Mouse (Mus musculus) neural tube, embryonic 15.5 days (tissue): ENCODE measurements at regions not wholly inside any gene's neighbourhood (a gene's known extent, or its start where the extent isn't known, plus 50 kb on each side); places are given as distances from the start of the nearest gene placed in this dataset.
A peak's percentile ranks its signal among the peaks of the same experiment; 100 is the strongest.

Experiments
- ATAC-seq: fragments of 200-750 bp; cut with Nextera tagmentation; 2 replicates; pipeline ENCODE4 v1.8.0; 2017; ENCODE audit warnings: mild to moderate bottlenecking, moderate TSS enrichment, moderate library complexity; ENCODE audit not compliant: low FRiP score
- H3K27ac ChIP-seq: fragments of 300-500 bp; sonication (generic); replicated peaks from 2 replicates; pipeline ENCODE4 v1.5.1; 2015; ENCODE audit warnings: mild to moderate bottlenecking, inconsistent platforms
- H3K27me3 ChIP-seq: fragments of 300-500 bp; sonication (generic); replicated peaks from 2 replicates; pipeline ENCODE4 v1.6.1; 2015; ENCODE audit warnings: inconsistent platforms
- H3K36me3 ChIP-seq: fragments of 300-500 bp; sonication (generic); 2 replicates; pipeline ENCODE4 v1.6.1; 2015; ENCODE audit warnings: inconsistent platforms
- H3K4me1 ChIP-seq: fragments of 300-500 bp; sonication (generic); 2 replicates; pipeline ENCODE4 v1.6.1; 2015; ENCODE audit warnings: inconsistent platforms
- H3K4me2 ChIP-seq: fragments of 300-500 bp; sonication (generic); 2 replicates; pipeline ENCODE4 v1.6.1; 2015; ENCODE audit warnings: inconsistent platforms, mild to moderate bottlenecking, moderate library complexity
- H3K4me3 ChIP-seq: fragments of 300-500 bp; sonication (generic); replicated peaks from 2 replicates; pipeline ENCODE4 v1.5.1; 2015; ENCODE audit warnings: mild to moderate bottlenecking, inconsistent platforms
- H3K9ac ChIP-seq: fragments of 300-500 bp; sonication (generic); replicated peaks from 2 replicates; pipeline ENCODE4 v1.6.1; 2015; ENCODE audit warnings: mild to moderate bottlenecking, inconsistent platforms
- H3K9me3 ChIP-seq: fragments of 300-500 bp; sonication (generic); replicated peaks from 2 replicates; pipeline ENCODE4 v1.6.1; 2016; ENCODE audit warnings: inconsistent platforms
- WGBS: fragments of 180-500 bp; shearing (Covaris S2); methylation state at CpG from one replicate; pipeline ENCODE4 v1.1.7; 2015; ENCODE audit warnings: mixed read lengths; 5-methylcytosine and 5-hydroxymethylcytosine counted together

GRCm38 (mm10) chr7:89035138-89035996, 368.7 kb downstream of the Tmem135 start:
- no peaks in the 10 kb centered on the region for H3K9me3 ChIP-seq
- 41% methylated on average over 2 of the region's 2 CpGs for WGBS
- no peak; the same call in 1 of the 2 replicates for ATAC-seq
- H3K36me3 ChIP-seq = no peaks in the 10 kb centered on the region
- no peak overlapping the region for H3K9ac ChIP-seq
- H3K4me2 ChIP-seq = no peak overlapping the region
- H3K27ac ChIP-seq = no peak overlapping the region
- H3K27me3 ChIP-seq = no peaks in the 10 kb centered on the region
- 0 out of 2 replicates have a peak, but pooled peaks cover 5% of the 10 kb centered on the region for H3K4me1 ChIP-seq
- no peak overlapping the region for H3K4me3 ChIP-seq

- H3K4me2 ChIP-seq = no peak overlapping the region
- 84% methylated on average over 3 of the region's 3 CpGs for WGBS
- no peak for ATAC-seq
These were observed 380.6 kb downstream of the Tmem135 start for GRCm38 (mm10) chr7:89023230-89024030.

GRCm38 (mm10) chr7:88998815-88999392, 405.1 kb downstream of the Tmem135 start:
- Histone ChIP-seq H3K4me3 (no peak overlapping the region), H3K27me3 (no peaks in the 10 kb centered on the region), H3K27ac (0 out of 2 replicates have a peak overlapping the region, but pooled peaks have one; percentile 13), H3K9me3 (no peaks in the 10 kb centered on the region), H3K4me2 (no peak overlapping the region), H3K36me3 (no peaks in the 10 kb centered on the region), H3K9ac (no peak overlapping the region), H3K4me1 (no peaks in the 10 kb centered on the region)
- 52% methylated on average over 4 of the region's 4 CpGs for WGBS
- ATAC-seq = peak; percentile 96

More at GRCm38 (mm10) chr7:89023230-89024030, 380.6 kb downstream of the Tmem135 start:
- Histone ChIP-seq H3K4me3 (no peak overlapping the region), H3K27me3 (no peaks in the 10 kb centered on the region), H3K9me3 (no peaks in the 10 kb centered on the region), H3K4me1 (no peaks in the 10 kb centered on the region), H3K36me3 (no peaks in the 10 kb centered on the region), H3K9ac (no peak overlapping the region), H3K27ac (no peak overlapping the region)

GRCm38 (mm10) chr7:88997815-88998477, 406.1 kb downstream of the Tmem135 start:
- H3K27ac ChIP-seq = no peak overlapping the region
- no peak overlapping the region for H3K9ac ChIP-seq
- H3K4me3 ChIP-seq = no peak overlapping the region
- WGBS = 84% methylated on average over 3 of the region's 3 CpGs
- no peaks in the 10 kb centered on the region for H3K9me3 ChIP-seq
- ATAC-seq = no peak
- no peaks in the 10 kb centered on the region for H3K36me3 ChIP-seq
- no peaks in the 10 kb centered on the region for H3K27me3 ChIP-seq
- H3K4me1 ChIP-seq = no peaks in the 10 kb centered on the region
- H3K4me2 ChIP-seq = no peak overlapping the region

GRCm38 (mm10) chr7:88974436-88974835, 429.6 kb downstream of the Tmem135 start:
- no peak overlapping the region for H3K4me2 ChIP-seq
- no peaks in the 10 kb centered on the region for H3K4me1 ChIP-seq
- H3K27me3 ChIP-seq = no peaks in the 10 kb centered on the region
- no peak for ATAC-seq
- H3K27ac ChIP-seq = no peak overlapping the region
- H3K4me3 ChIP-seq = no peak overlapping the region
- 22% methylated on average over 4 of the region's 4 CpGs for WGBS
- H3K9ac ChIP-seq = no peak overlapping the region
- H3K9me3 ChIP-seq = no peaks in the 10 kb centered on the region
- no peaks in the 10 kb centered on the region for H3K36me3 ChIP-seq

GRCm38 (mm10) chr7:88960841-88961240, 443.2 kb downstream of the Tmem135 start:
- Histone ChIP-seq H3K4me2 (no peak overlapping the region), H3K4me1 (no peaks in the 10 kb centered on the region), H3K36me3 (no peaks in the 10 kb centered on the region), H3K4me3 (no peak overlapping the region), H3K9me3 (no peaks in the 10 kb centered on the region), H3K27me3 (no peaks in the 10 kb centered on the region), H3K9ac (no peak overlapping the region), H3K27ac (no peak overlapping the region)
- no peak for ATAC-seq

GRCm38 (mm10) chr7:88960190-88960589, 443.8 kb downstream of the Tmem135 start:
- Histone ChIP-seq H3K27ac (no peak overlapping the region), H3K36me3 (no peaks in the 10 kb centered on the region), H3K9ac (no peak overlapping the region), H3K4me2 (no peak overlapping the region), H3K4me1 (no peaks in the 10 kb centered on the region), H3K4me3 (no peak overlapping the region), H3K9me3 (no peaks in the 10 kb centered on the region), H3K27me3 (no peaks in the 10 kb centered on the region)
- WGBS = 83% methylated on average over 4 of the region's 4 CpGs
- ATAC-seq = no peak

GRCm38 (mm10) chr7:88959332-88960124, 444.5 kb downstream of the Tmem135 start:
- Histone ChIP-seq H3K4me1 (no peaks in the 10 kb centered on the region), H3K4me3 (no peak overlapping the region), H3K4me2 (no peak overlapping the region), H3K9ac (no peak overlapping the region), H3K27ac (no peak overlapping the region), H3K36me3 (no peaks in the 10 kb centered on the region), H3K9me3 (no peaks in the 10 kb centered on the region), H3K27me3 (no peaks in the 10 kb centered on the region)
- 75% methylated on average over 6 of the region's 6 CpGs for WGBS
- ATAC-seq = no peak

- no peak overlapping the region for H3K9ac ChIP-seq
These were observed 449.0 kb downstream of the Tmem135 start for GRCm38 (mm10) chr7:88954978-88955377.

GRCm38 (mm10) chr7:88945338-88945737, 458.7 kb downstream of the Tmem135 start:
- Histone ChIP-seq H3K9me3 (no peaks in the 10 kb centered on the region), H3K36me3 (no peaks in the 10 kb centered on the region), H3K27ac (no peak overlapping the region), H3K27me3 (no peaks in the 10 kb centered on the region), H3K4me1 (peaks cover 7% of the 10 kb centered on the region; the same call in 1 of the 2 replicates), H3K9ac (no peak overlapping the region), H3K4me2 (no peak overlapping the region), H3K4me3 (no peak overlapping the region)
- no peak for ATAC-seq

More at GRCm38 (mm10) chr7:88954978-88955377, 449.0 kb downstream of the Tmem135 start:
- Histone ChIP-seq H3K4me3 (no peak overlapping the region), H3K27me3 (no peaks in the 10 kb centered on the region), H3K36me3 (no peaks in the 10 kb centered on the region), H3K4me2 (no peak overlapping the region), H3K9me3 (no peaks in the 10 kb centered on the region), H3K27ac (no peak overlapping the region), H3K4me1 (no peaks in the 10 kb centered on the region)
- no peak for ATAC-seq
- 88% methylated on average over 3 of the region's 3 CpGs for WGBS

- H3K27me3 ChIP-seq = no peaks in the 10 kb centered on the region
- H3K27ac ChIP-seq = no peak overlapping the region
- H3K4me3 ChIP-seq = no peak overlapping the region
- H3K9ac ChIP-seq = no peak overlapping the region
- H3K4me2 ChIP-seq = no peak overlapping the region
- peaks cover 7% of the 10 kb centered on the region; the same call in 1 of the 2 replicates for H3K4me1 ChIP-seq
- no peaks in the 10 kb centered on the region for H3K36me3 ChIP-seq
- H3K9me3 ChIP-seq = no peaks in the 10 kb centered on the region
- ATAC-seq = no peak; the same call in 1 of the 2 replicates
- WGBS = 30% methylated on average over 2 of the region's 2 CpGs
These were observed 459.1 kb downstream of the Tmem135 start for GRCm38 (mm10) chr7:88944936-88945335.
